Mouse (Mus musculus): ENCODE results near the gene Srcin1.

DNA sequence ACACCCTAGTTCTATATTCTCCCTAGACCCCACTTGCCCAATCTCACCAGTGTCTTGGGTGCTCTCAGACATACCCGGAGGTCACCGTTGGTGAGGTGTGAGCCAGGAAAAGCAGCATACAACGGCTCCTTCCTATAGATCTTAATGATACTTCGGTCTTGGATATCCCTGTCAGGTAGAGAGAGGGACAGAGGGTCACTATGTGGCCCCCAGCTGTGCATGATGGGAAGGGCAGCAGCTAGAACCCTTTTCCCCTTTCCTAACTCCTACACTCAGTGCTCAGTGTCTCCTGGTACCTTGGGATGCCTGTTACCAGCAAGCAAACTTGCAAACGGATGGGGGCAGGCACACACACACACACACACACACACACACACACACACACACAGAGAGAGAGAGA lies 40.3 kb downstream of the Srcin1 start:
- TF ChIP-seq POLR2A (IDR thresholded peaks at IDR 0.05; ENCODE audit: borderline replicate concordance, extremely low read depth, low read depth, low read length) (no peak), CTCF (IDR thresholded peaks at IDR 0.05; ENCODE audit: insufficient read depth, low read length) (no peak)

Data from lung, adult 2 months (tissue).